Mouse (Mus musculus) leukemia stem cell, adult 10-12 weeks (primary cell): ENCODE data around the gene Spaca3. TPM values are rescaled to one million over a fixed set of nuclear protein-coding genes. Genes with fewer than 3 reads are reported as not detected.

ENCODE experiments used
- polyA plus RNA-seq: library from polyadenylated mRNA; stranded (reverse); fragments of >175 nt; gene quantifications from 2 replicates; pipeline ENCODE4 v1.2.3, GENCODE M21; 2012; ENCODE audit warnings: low replicate concordance

The Spaca3 gene
- polyA plus RNA-seq: not detected in 2 replicates

GRCm38 (mm10) chr11:80858065-80858464 is at the start of gene Spaca3:
Gene Spaca3 (plus strand): TSS chr11:80858365.

GRCm38 (mm10) chr11:80809993-80810821 is 48.0 kb upstream of the Spaca3 start, which contains the start of gene Tmem98:
Gene Tmem98 (plus strand): TSS chr11:80810175.

Other genes starting within 250 kb of the Spaca3 start
- gene Myo1d, start 78.3 kb upstream of the Spaca3 start, polyA plus RNA-seq: 23.7 and 50.5 TPM in 2 replicates
- gene Tmem98, start 48.2 kb upstream of the Spaca3 start, polyA plus RNA-seq: 1.1 TPM in 1 of 2 replicates, not detected in the other